Mouse (Mus musculus): ENCODE measurements around the gene Zfp146.
"Not testable (repeated sequence)": the region's sequence is repeated elsewhere in the genome, so short reads cannot be mapped to it uniquely, and the experiment has no call there.

Zfp146 gene

GRCm38 (mm10) chr7:30169583-30170282 lies at the start of gene Zfp146:
Zfp146 (minus strand) TSS chr7:30169750.
- peak; percentile 95 for DNase-seq (ENCODE audit: low read depth, low spot score)

GRCm38 (mm10) chr7:30217277-30217676 lies 47.7 kb upstream of the Zfp146 start:
- DNase-seq (ENCODE audit: low read depth, low spot score), result no peak

GRCm38 (mm10) chr7:30216723-30217151 lies 47.2 kb upstream of the Zfp146 start:
- DNase-seq (ENCODE audit: low read depth, low spot score), result peak; percentile 80

GRCm38 (mm10) chr7:30215875-30216274 lies 46.3 kb upstream of the Zfp146 start:
- no peak for DNase-seq (ENCODE audit: low read depth, low spot score)

GRCm38 (mm10) chr7:30213881-30214280 lies 44.3 kb upstream of the Zfp146 start:
- no peak for DNase-seq (ENCODE audit: low read depth, low spot score)

GRCm38 (mm10) chr7:30211025-30211424 lies 41.5 kb upstream of the Zfp146 start:
- no peak for DNase-seq (ENCODE audit: low read depth, low spot score)

- not testable (repeated sequence) for DNase-seq (ENCODE audit: low read depth, low spot score)
Measured at GRCm38 (mm10) chr7:30206364-30206763, 36.8 kb upstream of the Zfp146 start.

- DNase-seq (ENCODE audit: low read depth, low spot score), result peak; percentile 77
Measured at GRCm38 (mm10) chr7:30205383-30205782, 35.8 kb upstream of the Zfp146 start.

GRCm38 (mm10) chr7:30204380-30204779 lies 34.8 kb upstream of the Zfp146 start:
- no peak for DNase-seq (ENCODE audit: low read depth, low spot score)

GRCm38 (mm10) chr7:30202895-30203690 lies 33.5 kb upstream of the Zfp146 start:
- no peak for DNase-seq (ENCODE audit: low read depth, low spot score)

GRCm38 (mm10) chr7:30200661-30201060 lies 31.1 kb upstream of the Zfp146 start:
- not testable (repeated sequence) for DNase-seq (ENCODE audit: low read depth, low spot score)

- no peak for DNase-seq (ENCODE audit: low read depth, low spot score)
Measured at GRCm38 (mm10) chr7:30200200-30200599, 30.6 kb upstream of the Zfp146 start.

GRCm38 (mm10) chr7:30199498-30200139 lies 30.1 kb upstream of the Zfp146 start:
- no peak for DNase-seq (ENCODE audit: low read depth, low spot score)

GRCm38 (mm10) chr7:30198481-30198971 lies 29.0 kb upstream of the Zfp146 start, which contains the start of gene Capns1:
Capns1 (minus strand) TSS chr7:30198811.
- DNase-seq (ENCODE audit: low read depth, low spot score), result peak; percentile 81

- no peak for DNase-seq (ENCODE audit: low read depth, low spot score)
Measured at GRCm38 (mm10) chr7:30197592-30198129, 28.1 kb upstream of the Zfp146 start.

- DNase-seq (ENCODE audit: low read depth, low spot score), result no peak
Measured at GRCm38 (mm10) chr7:30196171-30196570, 26.6 kb upstream of the Zfp146 start.

GRCm38 (mm10) chr7:30195461-30195860 lies 25.9 kb upstream of the Zfp146 start:
- DNase-seq (ENCODE audit: low read depth, low spot score), result no peak

GRCm38 (mm10) chr7:30194884-30195283 lies 25.3 kb upstream of the Zfp146 start:
- DNase-seq (ENCODE audit: low read depth, low spot score), result peak; percentile 94

GRCm38 (mm10) chr7:30194101-30194831 lies 24.7 kb upstream of the Zfp146 start:
- peak; percentile 70 for DNase-seq (ENCODE audit: low read depth, low spot score)

GRCm38 (mm10) chr7:30193581-30194100 lies 24.1 kb upstream of the Zfp146 start:
- DNase-seq (ENCODE audit: low read depth, low spot score), result peak; percentile 89

- DNase-seq (ENCODE audit: low read depth, low spot score), result no peak
Measured at GRCm38 (mm10) chr7:30193013-30193412, 23.5 kb upstream of the Zfp146 start.
